Comparison of ENCODE assay signal across 8 mouse cellular contexts in genomic region chr2:92459141-92459920, GRCm38 (mm10). TPM values are rescaled to one million over a fixed set of nuclear protein-coding genes. Genes with fewer than 3 reads are reported as not detected.
A peak's percentile ranks its signal among the peaks of the same experiment; 100 is the strongest.
DNase-seq lines count a peak whose midpoint lies in the region; ATAC-seq and TF ChIP-seq lines count a peak whose summit lies in the region.

No protein-coding gene starts in this region.

- peak overlapping the region; percentile 96 for H3K4me2 ChIP-seq in heart, embryonic 11.5 days
- peak overlapping the region; percentile 97 for H3K4me2 ChIP-seq in kidney, embryonic 16.5 days (replicated peaks; ENCODE audit: low read depth, low read length)
- H3K4me2 ChIP-seq in liver, embryonic 12.5 days, result peak overlapping the region; percentile 81

- peak; percentile 42; the same call in 1 of the 2 replicates for TF ChIP-seq POLR2A in brain, embryonic 14.5 days (IDR thresholded peaks at IDR 0.05; ENCODE audit: borderline replicate concordance, extremely low read depth, insufficient read depth, insufficient read length, poor library complexity, severe bottlenecking)

- peak overlapping the region; percentile 70 for H3K9ac ChIP-seq in heart, embryonic 11.5 days (ENCODE audit: low read depth, low read length)
- H3K9ac ChIP-seq in kidney, embryonic 16.5 days (replicated peaks; ENCODE audit: low read length), result peak overlapping the region; percentile 79
- H3K9ac ChIP-seq in liver, embryonic 12.5 days, result peak overlapping the region; percentile 80

- peak overlapping the region; percentile 69 for H3K4me3 ChIP-seq in heart, embryonic 11.5 days (ENCODE audit: low read depth, low read length)
- peak overlapping the region; percentile 81 for H3K4me3 ChIP-seq in kidney, embryonic 16.5 days (ENCODE audit: low read length)
- H3K4me3 ChIP-seq in liver, embryonic 12.5 days, result peak overlapping the region; percentile 78

- peak; percentile 88 for DNase-seq in CD4-positive, CD25-positive, alpha-beta regulatory T cell, adult 2 months (ENCODE audit: low read depth, low spot score)
- DNase-seq in brain, embryonic 14.5 days (ENCODE audit: low read depth), result peak; percentile 94
- DNase-seq in naive thymus-derived CD4-positive, alpha-beta T cell, adult 2 months (ENCODE audit: low read depth), result peak; percentile 83
- peak; percentile 87 for DNase-seq in splenic B cell, adult 2 months (ENCODE audit: low read depth, low spot score)

- H3K4me1 ChIP-seq in heart, embryonic 11.5 days (ENCODE audit: control insufficient read depth, insufficient read depth, low read length), result peaks cover 30% of the 10 kb centered on the region
- H3K4me1 ChIP-seq in kidney, embryonic 16.5 days (ENCODE audit: insufficient read depth, low read length), result peaks cover 14% of the 10 kb centered on the region
- H3K4me1 ChIP-seq in liver, embryonic 12.5 days, result peaks cover 48% of the 10 kb centered on the region

- no peak for TF ChIP-seq CTCF in brain, embryonic 14.5 days (IDR thresholded peaks at IDR 0.05; ENCODE audit: borderline replicate concordance, extremely low read depth, insufficient read depth, insufficient read length)

- H3K36me3 ChIP-seq in heart, embryonic 11.5 days (ENCODE audit: control insufficient read depth, insufficient read depth, low read length), result no peaks in the 10 kb centered on the region
- H3K36me3 ChIP-seq in kidney, embryonic 16.5 days (ENCODE audit: insufficient read depth, low read length), result peaks cover 2% of the 10 kb centered on the region; the same call in 1 of the 2 replicates
- H3K36me3 ChIP-seq in liver, embryonic 12.5 days, result peaks cover 23% of the 10 kb centered on the region
- H3K36me3 ChIP-seq in splenic B cell, adult 2 months (ENCODE audit: control insufficient read depth, insufficient read depth, low read length, poor library complexity, severe bottlenecking), result peaks cover 1% of the 10 kb centered on the region; the same call in 1 of the 2 replicates

- WGBS in heart, embryonic 11.5 days (ENCODE audit: insufficient replicate concordance), result under 1% methylated on average over 55 of the region's 55 CpGs
- WGBS in kidney, embryonic 16.5 days, result under 1% methylated on average over 55 of the region's 55 CpGs
- WGBS in liver, embryonic 12.5 days (ENCODE audit: insufficient replicate concordance), result under 1% methylated on average over 55 of the region's 55 CpGs

- peaks cover 15% of the 10 kb centered on the region for H3K27me3 ChIP-seq in heart, embryonic 11.5 days (ENCODE audit: control insufficient read depth, insufficient read depth, low read length)
- peaks cover 12% of the 10 kb centered on the region for H3K27me3 ChIP-seq in kidney, embryonic 16.5 days (ENCODE audit: insufficient read depth, low read length)
- H3K27me3 ChIP-seq in liver, embryonic 12.5 days (replicated peaks), result peaks cover 17% of the 10 kb centered on the region
- H3K27me3 ChIP-seq in splenic B cell, adult 2 months (ENCODE audit: control insufficient read depth, insufficient read depth, low read length, poor library complexity, severe bottlenecking), result no peaks in the 10 kb centered on the region

- H3K27ac ChIP-seq in heart, embryonic 11.5 days (ENCODE audit: low read depth, low read length), result peak overlapping the region; percentile 0; the same call in 1 of the 2 replicates
- peak overlapping the region; percentile 61 for H3K27ac ChIP-seq in kidney, embryonic 16.5 days (ENCODE audit: low read length)
- H3K27ac ChIP-seq in liver, embryonic 12.5 days, result peak overlapping the region; percentile 68

- H3K9me3 ChIP-seq in heart, embryonic 11.5 days (replicated peaks; ENCODE audit: control insufficient read depth, low read length), result no peaks in the 10 kb centered on the region
- no peaks in the 10 kb centered on the region for H3K9me3 ChIP-seq in kidney, embryonic 16.5 days (ENCODE audit: low read length)
- no peaks in the 10 kb centered on the region for H3K9me3 ChIP-seq in liver, embryonic 12.5 days (replicated peaks)

- peak; percentile 84 for ATAC-seq in erythroblast, adult 5-6 weeks (replicated peaks; ENCODE audit: low FRiP score, poor library complexity, severe bottlenecking)
- peak; percentile 81 for ATAC-seq in heart, embryonic 11.5 days (replicated peaks; ENCODE audit: insufficient number of reproducible peaks, low FRiP score, low TSS enrichment)
- ATAC-seq in kidney, embryonic 16.5 days (ENCODE audit: low FRiP score, low TSS enrichment), result peak; percentile 86
- ATAC-seq in liver, embryonic 12.5 days, result peak; percentile 81

RNA-seq across cellular contexts. Expression of gene Slc35c1, which starts 1.0 kb away (rescaled TPM):
- 14.2 and 14.5 TPM in 2 replicates for polyA plus RNA-seq in brain, embryonic 14.5 days (2012; rRNA removed)
- total RNA-seq in erythroblast, adult 5-6 weeks (2015; ENCODE audit: low replicate concordance), result 16.5 and 18.3 TPM in 2 replicates
- total RNA-seq in erythroblast, adult 5-6 weeks (2017; ENCODE audit: low replicate concordance), result 3.1 and 7.1 TPM in 2 replicates
- polyA plus RNA-seq in heart, embryonic 11.5 days (2014; fragmentation: Nextera tagmentation; extraction: Ambion mirVana), result 8.6 and 12.0 TPM in 2 replicates
- polyA plus RNA-seq in kidney, embryonic 16.5 days (2015; fragmentation: Nextera tagmentation; extraction: Ambion mirVana), result 20.7 and 21.6 TPM in 2 replicates
- polyA plus RNA-seq in liver, embryonic 12.5 days (2016; fragmentation: Nextera tagmentation; extraction: Ambion mirVana), result 15.3 and 15.5 TPM in 2 replicates

RNA-seq across cellular contexts. Expression of gene Cry2, which starts 25.5 kb away (rescaled TPM):
- 24.1 and 31.1 TPM in 2 replicates for polyA plus RNA-seq in brain, embryonic 14.5 days (2012; rRNA removed)
- 0.19 and 0.63 TPM in 2 replicates for total RNA-seq in erythroblast, adult 5-6 weeks (2015; ENCODE audit: low replicate concordance)
- total RNA-seq in erythroblast, adult 5-6 weeks (2017; ENCODE audit: low replicate concordance), result 1.3 and 1.5 TPM in 2 replicates
- polyA plus RNA-seq in heart, embryonic 11.5 days (2014; fragmentation: Nextera tagmentation; extraction: Ambion mirVana), result 15.3 and 17.7 TPM in 2 replicates
- polyA plus RNA-seq in kidney, embryonic 16.5 days (2015; fragmentation: Nextera tagmentation; extraction: Ambion mirVana), result 21.7 and 24.5 TPM in 2 replicates
- polyA plus RNA-seq in liver, embryonic 12.5 days (2016; fragmentation: Nextera tagmentation; extraction: Ambion mirVana), result 14.1 and 14.5 TPM in 2 replicates

RNA-seq across cellular contexts. Expression of gene Mapk8ip1, which starts 58.3 kb away (rescaled TPM):
- 193 and 214 TPM in 2 replicates for polyA plus RNA-seq in brain, embryonic 14.5 days (2012; rRNA removed)
- not detected in 2 replicates for total RNA-seq in erythroblast, adult 5-6 weeks (2015; ENCODE audit: low replicate concordance)
- total RNA-seq in erythroblast, adult 5-6 weeks (2017; ENCODE audit: low replicate concordance), result not detected in 2 replicates
- 2.7 and 4.1 TPM in 2 replicates for polyA plus RNA-seq in heart, embryonic 11.5 days (2014; fragmentation: Nextera tagmentation; extraction: Ambion mirVana)
- 28.9 and 30.4 TPM in 2 replicates for polyA plus RNA-seq in kidney, embryonic 16.5 days (2015; fragmentation: Nextera tagmentation; extraction: Ambion mirVana)
- polyA plus RNA-seq in liver, embryonic 12.5 days (2016; fragmentation: Nextera tagmentation; extraction: Ambion mirVana), result 4.6 and 4.7 TPM in 2 replicates

Comparison
In these comparisons a context has a peak if more than half of its experiments do, and no peak if none do; other contexts are left out.
1. Peak in every context shown above with its lines: DNase-seq, ATAC-seq, H3K4me3 ChIP-seq and H3K27ac ChIP-seq.
2. H3K27ac ChIP-seq: peak in every context shown above with its lines; median percentile 68 in liver, embryonic 12.5 days; 61 in kidney, embryonic 16.5 days; 0 in heart, embryonic 11.5 days.